Mouse (Mus musculus) fat pad, adult 2 months (tissue): ENCODE results near the gene Map10.

Experiments
- DNase-seq: peaks from one replicate; pipeline ENCODE4 v3.0.0-alpha.2; 2011; ENCODE audit warnings: low read depth, low spot score; ENCODE audit errors: extremely low read depth

Map10 gene

DNA sequence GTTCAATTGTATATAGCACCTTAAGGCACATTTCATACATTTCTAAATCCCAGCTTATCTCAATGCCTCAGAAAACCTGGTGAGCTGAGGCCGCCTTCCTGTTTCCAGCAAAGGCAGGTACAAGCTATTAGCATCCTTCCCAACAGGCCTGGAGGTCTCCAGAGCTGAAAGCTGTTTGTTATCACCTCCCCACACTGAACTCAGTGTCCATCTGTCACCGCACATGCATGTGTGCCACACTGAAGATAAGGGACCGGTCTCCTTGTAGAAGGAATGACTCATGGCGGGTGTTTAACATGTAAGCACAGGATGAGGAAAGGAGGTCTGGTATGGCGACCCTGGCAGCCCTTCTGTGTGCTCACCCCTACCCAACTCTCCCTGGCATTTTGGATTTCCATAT, 41.9 kb downstream of the Map10 start:
- DNase-seq: no peak

DNA sequence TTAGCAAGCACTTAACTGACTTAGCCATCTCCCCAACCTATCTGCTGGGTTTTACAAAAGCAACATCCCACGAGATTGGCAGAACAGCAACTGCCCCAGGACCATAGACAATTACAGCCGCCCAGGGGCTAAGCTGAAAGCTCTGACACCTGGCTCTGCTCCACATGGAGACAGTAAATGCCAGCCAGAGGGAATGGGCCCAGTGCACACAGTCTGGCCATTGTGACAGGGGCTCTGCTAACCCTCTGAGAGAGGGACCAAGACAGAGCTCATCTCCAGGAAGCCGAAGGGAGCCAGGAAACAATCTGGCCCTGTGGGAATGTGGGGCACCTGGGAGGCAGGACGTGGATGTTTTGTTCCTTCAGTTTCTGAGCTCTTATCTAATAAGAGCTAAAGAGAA, 46.6 kb downstream of the Map10 start:
- DNase-seq: no peak

DNA sequence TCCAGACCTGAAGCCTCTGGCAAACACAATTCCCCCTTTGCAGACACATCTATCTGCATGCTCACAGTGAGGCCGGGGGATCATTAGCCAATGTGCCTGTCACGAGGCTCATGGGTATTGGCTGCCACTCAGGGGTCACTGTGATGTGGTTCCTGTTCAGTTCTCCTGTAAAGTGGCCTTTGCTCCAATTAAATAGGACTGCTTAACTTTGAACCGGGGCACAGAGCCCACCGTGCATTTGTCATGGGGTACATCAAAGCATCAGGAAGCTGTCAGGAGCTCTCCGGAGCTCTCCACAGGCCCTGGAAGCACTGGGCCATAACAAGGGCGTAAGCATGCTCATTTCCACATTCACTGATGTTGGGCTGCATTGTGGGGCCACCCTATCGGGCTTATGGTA, 47.0 kb downstream of the Map10 start:
- no peak for DNase-seq

DNA sequence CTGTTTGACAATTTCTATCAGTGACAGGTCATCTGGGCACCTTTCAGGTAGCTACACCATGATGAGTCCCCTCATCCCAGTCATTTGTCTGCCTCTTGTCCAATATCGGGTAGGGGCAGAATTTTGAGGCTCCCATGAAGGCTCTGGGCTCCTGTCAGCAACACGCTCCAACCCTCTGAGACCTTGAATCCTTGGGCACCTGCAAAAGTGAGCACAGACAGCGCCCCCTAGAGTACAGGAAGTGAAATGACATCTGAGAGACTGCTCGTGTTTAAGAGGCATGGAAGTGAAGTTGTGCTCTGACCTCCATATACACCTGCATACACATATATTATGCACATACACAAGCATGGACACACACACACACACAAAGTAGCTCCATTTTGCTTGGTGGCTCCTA, 49.3 kb downstream of the Map10 start:
- no peak for DNase-seq

DNA sequence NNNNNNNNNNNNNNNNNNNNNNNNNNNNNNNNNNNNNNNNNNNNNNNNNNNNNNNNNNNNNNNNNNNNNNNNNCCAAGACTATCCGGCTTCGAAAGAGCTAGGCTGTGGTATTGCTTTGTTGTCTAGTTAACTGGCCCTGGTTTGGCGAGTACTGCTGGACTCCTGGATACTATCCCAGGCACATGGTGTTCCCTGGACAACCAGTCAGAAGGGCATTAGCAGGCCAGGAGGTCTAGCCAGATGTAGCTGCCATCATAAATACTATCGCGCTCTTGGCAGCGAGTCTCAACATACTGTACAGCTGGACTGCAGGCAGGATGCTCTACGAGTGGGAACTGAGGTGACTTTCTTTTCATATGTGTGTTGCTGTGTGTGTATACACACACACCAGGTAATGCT, 53.1 kb downstream of the Map10 start:
- no peak for DNase-seq
